Mouse (Mus musculus): ENCODE measurements around the gene Apol10a. TPM values are rescaled to one million over a fixed set of nuclear protein-coding genes. Genes with fewer than 3 reads are reported as not detected.
"Not testable (repeated sequence)": the region's sequence is repeated elsewhere in the genome, so short reads cannot be mapped to it uniquely, and the experiment has no call there.

Gene Apol10a
- polyA plus RNA-seq (2014; fragmentation: Nextera tagmentation; extraction: Ambion mirVana): not detected in 2 replicates

- not testable (repeated sequence) for ATAC-seq (ENCODE audit: low FRiP score); H3K4me1 ChIP-seq (replicated peaks; ENCODE audit: control insufficient read depth, insufficient read depth, low read length); H3K27me3 ChIP-seq (ENCODE audit: control insufficient read depth, insufficient read depth, low read length); H3K27ac ChIP-seq (ENCODE audit: low read depth, low read length); H3K9ac ChIP-seq (ENCODE audit: low read depth, low read length); H3K4me2 ChIP-seq (replicated peaks; ENCODE audit: low read depth, low read length); H3K36me3 ChIP-seq (ENCODE audit: control insufficient read depth, insufficient read depth, low read length); DNase-seq (ENCODE audit: low spot score); H3K9me3 ChIP-seq (ENCODE audit: control insufficient read depth, low read length); H3K4me3 ChIP-seq (ENCODE audit: low read depth, low read length)
- WGBS: 76% methylated on average over 2 of the region's 2 CpGs
Measured at GRCm38 (mm10) chr15:77476693-77477092, at the start of gene Apol10a. Gene Apol10a, plus strand, starts transcription at chr15:77477047.

- DNase-seq (ENCODE audit: low spot score); H3K36me3 ChIP-seq (ENCODE audit: control insufficient read depth, insufficient read depth, low read length); H3K27ac ChIP-seq (ENCODE audit: low read depth, low read length); ATAC-seq (ENCODE audit: low FRiP score); H3K9ac ChIP-seq (ENCODE audit: low read depth, low read length); H3K27me3 ChIP-seq (ENCODE audit: control insufficient read depth, insufficient read depth, low read length); H3K9me3 ChIP-seq (ENCODE audit: control insufficient read depth, low read length); H3K4me2 ChIP-seq (replicated peaks; ENCODE audit: low read depth, low read length); H3K4me1 ChIP-seq (replicated peaks; ENCODE audit: control insufficient read depth, insufficient read depth, low read length); H3K4me3 ChIP-seq (ENCODE audit: low read depth, low read length): not testable (repeated sequence)
- 72% methylated on average over 8 of the region's 10 CpGs for WGBS
Measured at GRCm38 (mm10) chr15:77428690-77429448, 48.0 kb upstream of the Apol10a start.

DNA sequence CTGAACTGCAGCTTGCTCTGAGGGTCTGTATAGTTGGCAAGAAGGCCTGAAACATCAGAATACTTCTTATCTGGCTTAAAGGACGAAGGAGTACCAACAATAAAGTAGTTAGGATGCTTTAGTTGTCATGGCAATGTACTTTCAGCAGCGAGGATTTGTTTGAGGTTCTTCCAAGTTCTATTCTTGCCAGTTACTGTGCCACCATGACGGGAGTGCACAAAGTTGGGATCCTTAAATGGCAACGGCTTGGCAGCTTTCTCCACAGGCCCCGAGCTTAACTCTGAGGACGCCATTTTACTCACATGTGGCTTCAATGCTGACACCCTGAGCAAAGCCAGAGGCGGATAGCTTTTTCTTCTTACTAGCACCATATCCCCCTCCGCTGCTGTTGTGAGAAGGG lies 32.1 kb upstream of the Apol10a start:
- H3K27ac ChIP-seq (ENCODE audit: low read depth, low read length); H3K4me2 ChIP-seq (replicated peaks; ENCODE audit: low read depth, low read length); H3K4me3 ChIP-seq (ENCODE audit: low read depth, low read length); H3K9me3 ChIP-seq (ENCODE audit: control insufficient read depth, low read length); ATAC-seq (ENCODE audit: low FRiP score); H3K4me1 ChIP-seq (replicated peaks; ENCODE audit: control insufficient read depth, insufficient read depth, low read length); DNase-seq (ENCODE audit: low spot score); H3K9ac ChIP-seq (ENCODE audit: low read depth, low read length); H3K36me3 ChIP-seq (ENCODE audit: control insufficient read depth, insufficient read depth, low read length); H3K27me3 ChIP-seq (ENCODE audit: control insufficient read depth, insufficient read depth, low read length): not testable (repeated sequence)
- 81% methylated on average over 7 of the region's 8 CpGs for WGBS

- not testable (repeated sequence) for DNase-seq (ENCODE audit: low spot score); H3K4me1 ChIP-seq (replicated peaks; ENCODE audit: control insufficient read depth, insufficient read depth, low read length); ATAC-seq (ENCODE audit: low FRiP score); H3K27me3 ChIP-seq (ENCODE audit: control insufficient read depth, insufficient read depth, low read length); H3K27ac ChIP-seq (ENCODE audit: low read depth, low read length); H3K9me3 ChIP-seq (ENCODE audit: control insufficient read depth, low read length); H3K36me3 ChIP-seq (ENCODE audit: control insufficient read depth, insufficient read depth, low read length); H3K9ac ChIP-seq (ENCODE audit: low read depth, low read length); H3K4me2 ChIP-seq (replicated peaks; ENCODE audit: low read depth, low read length); H3K4me3 ChIP-seq (ENCODE audit: low read depth, low read length)
- WGBS: 83% methylated on average over 1 of the region's 1 CpGs
Measured at GRCm38 (mm10) chr15:77445668-77446067, 31.2 kb upstream of the Apol10a start.

DNA sequence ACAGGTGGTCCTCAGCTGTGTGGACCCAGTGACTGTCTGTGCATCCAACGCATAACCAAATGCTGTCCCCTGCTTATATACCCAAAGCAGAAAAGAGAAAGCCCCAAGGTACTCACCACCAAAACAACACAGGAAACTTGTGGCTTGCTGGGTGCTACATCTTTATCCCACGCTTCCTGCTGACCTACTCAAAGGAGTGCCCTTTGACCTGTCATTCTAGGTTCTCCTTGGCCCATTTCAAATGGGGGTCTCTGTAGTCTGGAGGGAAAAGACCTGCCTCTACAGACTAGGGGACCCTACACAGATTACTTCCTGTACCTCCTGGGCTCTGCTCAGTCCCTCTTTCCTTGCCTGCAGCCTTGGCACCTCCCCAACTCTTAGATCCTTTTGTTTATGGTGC lies 29.5 kb upstream of the Apol10a start, which contains the start of gene Apol7b:
Gene Apol7b (minus strand): TSS at position 101 of the 400 bp plus-strand sequence.
- H3K4me2 ChIP-seq (replicated peaks; ENCODE audit: low read depth, low read length); H3K4me3 ChIP-seq (ENCODE audit: low read depth, low read length): not testable (repeated sequence)

DNA sequence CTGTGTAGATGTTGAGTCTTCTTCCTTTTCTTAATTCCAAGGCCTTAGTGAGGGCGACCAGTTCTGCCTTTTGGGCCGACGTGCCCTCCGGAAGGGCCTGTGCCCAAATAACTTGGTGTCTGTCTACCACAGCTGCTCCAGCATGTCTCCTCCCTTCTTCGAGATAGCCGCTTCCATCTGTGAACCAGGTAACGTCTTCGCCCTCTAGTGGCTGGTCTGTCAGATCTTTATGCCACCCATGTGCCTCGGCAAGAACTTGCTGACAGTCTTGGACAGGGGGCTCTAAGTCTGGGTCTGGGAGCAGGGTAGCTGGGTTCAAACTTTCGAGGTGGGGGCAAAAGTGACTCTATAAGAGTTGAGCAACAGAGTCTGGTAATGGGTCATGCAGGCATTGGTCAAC lies 26.9 kb upstream of the Apol10a start:
- not testable (repeated sequence) for H3K4me2 ChIP-seq (replicated peaks; ENCODE audit: low read depth, low read length); H3K27me3 ChIP-seq (ENCODE audit: control insufficient read depth, insufficient read depth, low read length); H3K9me3 ChIP-seq (ENCODE audit: control insufficient read depth, low read length); H3K4me3 ChIP-seq (ENCODE audit: low read depth, low read length); H3K9ac ChIP-seq (ENCODE audit: low read depth, low read length); H3K36me3 ChIP-seq (ENCODE audit: control insufficient read depth, insufficient read depth, low read length); H3K27ac ChIP-seq (ENCODE audit: low read depth, low read length); ATAC-seq (ENCODE audit: low FRiP score); H3K4me1 ChIP-seq (replicated peaks; ENCODE audit: control insufficient read depth, insufficient read depth, low read length)
- 58% methylated on average over 10 of the region's 10 CpGs for WGBS
- DNase-seq (ENCODE audit: low spot score): peak; percentile 4

More for the DNA sequence above, 29.5 kb upstream of the Apol10a start, which contains the start of gene Apol7b:
- H3K27me3 ChIP-seq (ENCODE audit: control insufficient read depth, insufficient read depth, low read length); H3K9ac ChIP-seq (ENCODE audit: low read depth, low read length); DNase-seq (ENCODE audit: low spot score); H3K9me3 ChIP-seq (ENCODE audit: control insufficient read depth, low read length); H3K36me3 ChIP-seq (ENCODE audit: control insufficient read depth, insufficient read depth, low read length); ATAC-seq (ENCODE audit: low FRiP score); H3K4me1 ChIP-seq (replicated peaks; ENCODE audit: control insufficient read depth, insufficient read depth, low read length); H3K27ac ChIP-seq (ENCODE audit: low read depth, low read length): not testable (repeated sequence)
- WGBS: 83% methylated on average over 2 of the region's 2 CpGs

GRCm38 (mm10) chr15:77474699-77475390 lies 2.0 kb upstream of the Apol10a start:
- not testable (repeated sequence) for H3K9me3 ChIP-seq (ENCODE audit: control insufficient read depth, low read length); H3K4me1 ChIP-seq (replicated peaks; ENCODE audit: control insufficient read depth, insufficient read depth, low read length); DNase-seq (ENCODE audit: low spot score); H3K9ac ChIP-seq (ENCODE audit: low read depth, low read length); H3K36me3 ChIP-seq (ENCODE audit: control insufficient read depth, insufficient read depth, low read length); H3K27ac ChIP-seq (ENCODE audit: low read depth, low read length); H3K4me3 ChIP-seq (ENCODE audit: low read depth, low read length); H3K27me3 ChIP-seq (ENCODE audit: control insufficient read depth, insufficient read depth, low read length); ATAC-seq (ENCODE audit: low FRiP score); H3K4me2 ChIP-seq (replicated peaks; ENCODE audit: low read depth, low read length)
- 89% methylated on average over 7 of the region's 7 CpGs for WGBS

- no peak overlapping the region for H3K4me2 ChIP-seq (replicated peaks; ENCODE audit: low read depth, low read length)
- no peaks in the 10 kb centered on the region for H3K9me3 ChIP-seq (ENCODE audit: control insufficient read depth, low read length)
- no peak overlapping the region for H3K4me3 ChIP-seq (ENCODE audit: low read depth, low read length)
- H3K4me1 ChIP-seq (replicated peaks; ENCODE audit: control insufficient read depth, insufficient read depth, low read length): no peaks in the 10 kb centered on the region
- no peak overlapping the region for H3K27ac ChIP-seq (ENCODE audit: low read depth, low read length)
- H3K27me3 ChIP-seq (ENCODE audit: control insufficient read depth, insufficient read depth, low read length): no peaks in the 10 kb centered on the region
- DNase-seq (ENCODE audit: low spot score): no peak
- H3K9ac ChIP-seq (ENCODE audit: low read depth, low read length): no peak overlapping the region
- H3K36me3 ChIP-seq (ENCODE audit: control insufficient read depth, insufficient read depth, low read length): no peaks in the 10 kb centered on the region
- no peak for ATAC-seq (ENCODE audit: low FRiP score)
- WGBS: 78% methylated on average over 4 of the region's 4 CpGs
Measured at GRCm38 (mm10) chr15:77482140-77482794, 5.4 kb downstream of the Apol10a start.
